Mouse (Mus musculus): Measurements from ENCODE around the gene Gm15262. TPM values are rescaled to one million over a fixed set of nuclear protein-coding genes. Genes with fewer than 3 reads are reported as not detected.
"Not testable (repeated sequence)": the region's sequence is repeated elsewhere in the genome, so short reads cannot be mapped to it uniquely, and the experiment has no call there.

Gm15262 gene
- polyA plus RNA-seq (2017; shearing (Covaris generic)): not detected

DNA sequence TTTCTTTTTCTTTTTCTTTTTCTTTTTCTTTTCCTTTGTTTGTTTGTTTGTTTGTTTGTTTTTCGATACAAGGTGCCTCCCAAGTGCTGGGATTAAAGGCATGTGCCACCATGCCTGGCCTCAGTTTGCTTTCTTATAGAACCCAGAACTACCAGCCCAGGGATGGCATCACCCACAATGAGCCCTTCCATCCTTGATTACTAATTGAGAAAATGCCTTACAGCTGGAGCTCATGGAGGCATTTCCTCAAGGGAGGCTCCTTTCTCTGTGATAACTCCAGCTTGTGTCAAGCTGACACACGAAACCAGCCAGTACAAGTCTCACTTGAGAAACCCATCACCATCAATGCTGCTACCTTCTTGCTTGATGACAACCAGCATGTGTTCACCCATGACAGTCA, at the start of gene Gm15262:
Gene Gm15262 (plus strand): TSS at position 301 of the 400 bp plus-strand sequence.
- ATAC-seq: not testable (repeated sequence)

GRCm38 (mm10) chrX:161308131-161308530, 20.9 kb downstream of the Gm15262 start:
- ATAC-seq: no peak

DNA sequence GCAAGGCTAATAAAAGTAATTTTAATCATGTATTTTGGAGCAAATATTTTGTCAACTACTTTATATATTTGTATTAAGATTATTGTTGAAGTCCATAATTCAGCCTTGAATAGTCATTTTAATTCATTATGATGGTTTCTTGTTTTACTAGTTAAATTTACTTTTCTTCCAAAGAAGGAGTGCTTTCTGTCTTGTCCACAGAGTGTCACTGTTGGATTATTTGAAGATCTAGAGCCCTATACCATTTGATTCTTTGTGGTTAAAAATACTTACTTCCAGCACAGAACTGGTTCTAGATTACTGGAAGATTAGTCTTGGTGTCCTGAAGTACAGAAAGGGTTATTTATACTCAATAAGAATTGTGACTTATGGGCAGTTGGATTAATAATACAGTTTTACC, 29.2 kb downstream of the Gm15262 start:
- ATAC-seq: no peak

DNA sequence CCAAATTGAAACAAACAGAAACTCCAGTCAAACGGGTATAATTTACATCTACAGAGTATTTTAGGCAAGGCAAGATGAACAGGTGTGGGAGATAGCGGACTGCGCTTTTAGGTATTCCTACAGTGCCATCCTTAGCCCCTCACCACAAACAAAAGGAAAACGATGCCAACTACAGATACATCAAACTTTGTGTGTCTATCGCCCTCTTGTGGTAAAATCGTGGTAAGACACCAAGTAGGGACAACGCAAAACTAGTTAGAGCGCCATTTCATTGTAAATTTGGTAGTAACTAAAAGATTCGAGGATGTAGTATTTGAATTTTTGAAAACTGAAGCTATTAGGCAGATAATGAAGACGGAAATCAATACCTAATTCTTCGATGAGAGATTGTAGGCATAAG, 83.7 kb downstream of the Gm15262 start:
- no peak for ATAC-seq

DNA sequence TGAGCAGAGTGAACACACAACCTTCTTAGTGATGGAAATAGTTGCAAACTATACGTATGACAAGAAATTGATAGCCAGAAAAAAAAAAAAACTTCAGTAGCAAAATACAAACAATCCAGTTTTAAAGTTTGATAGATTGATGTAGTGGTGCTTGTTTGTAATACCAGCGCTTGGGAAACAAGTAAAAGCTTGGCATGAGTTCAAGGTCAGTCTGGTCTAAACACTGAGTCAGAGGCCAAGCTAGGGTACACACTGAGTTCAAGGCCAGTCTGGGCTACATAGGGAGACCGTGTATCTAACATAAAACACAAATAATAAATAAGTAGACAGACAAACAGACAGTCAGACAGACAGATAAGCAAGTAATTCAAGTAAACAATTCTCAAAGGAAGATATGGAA, 84.2 kb downstream of the Gm15262 start:
- ATAC-seq: no peak

GRCm38 (mm10) chrX:161375568-161375967, 88.3 kb downstream of the Gm15262 start:
- ATAC-seq: no peak

- ATAC-seq: no peak
Observed at GRCm38 (mm10) chrX:161385791-161386190, 98.5 kb downstream of the Gm15262 start.

- no peak for ATAC-seq
Observed at GRCm38 (mm10) chrX:161387942-161388341, 100.7 kb downstream of the Gm15262 start.

GRCm38 (mm10) chrX:161399110-161399509, 111.9 kb downstream of the Gm15262 start:
- ATAC-seq: peak; percentile 38

DNA sequence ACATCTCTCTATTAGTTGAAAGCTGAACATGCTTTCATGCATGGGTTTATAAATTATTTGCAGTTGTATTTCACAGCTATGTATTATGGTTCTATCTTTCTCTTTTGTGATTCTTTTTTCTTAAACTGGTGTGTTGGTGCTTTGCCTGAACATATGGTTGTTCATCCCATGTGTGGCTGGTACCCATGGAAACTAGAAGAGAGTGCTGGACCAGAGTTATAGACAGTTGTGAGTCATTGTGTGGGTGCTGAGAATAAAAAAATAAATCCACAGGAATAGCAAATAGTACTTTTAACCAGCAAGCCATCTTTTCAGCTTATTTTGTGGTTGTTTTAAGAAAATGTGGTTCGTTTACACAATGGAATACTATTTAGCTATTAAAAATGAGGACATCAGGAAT, 123.9 kb downstream of the Gm15262 start:
- no peak for ATAC-seq

Other genes starting within 250 kb of the Gm15262 start
- not detected for gene Scml2, start 170.3 kb upstream of the Gm15262 start, polyA plus RNA-seq (2017; shearing (Covaris generic))